Mouse (Mus musculus): Measurements from ENCODE around the gene Pstpip1. TPM values are rescaled to one million over a fixed set of nuclear protein-coding genes. Genes with fewer than 3 reads are reported as not detected.

Pstpip1 gene
- 167 TPM for polyA plus RNA-seq (2017; shearing (Covaris generic))

GRCm38 (mm10) chr9:56089778-56090520, at the start of gene Pstpip1:
Gene Pstpip1, plus strand, starts transcription at chr9:56089962.

GRCm38 (mm10) chr9:56041372-56042180, 48.2 kb upstream of the Pstpip1 start, which contains the start of gene Rcn2:
Gene Rcn2, plus strand, starts transcription at chr9:56041845.

DNA sequence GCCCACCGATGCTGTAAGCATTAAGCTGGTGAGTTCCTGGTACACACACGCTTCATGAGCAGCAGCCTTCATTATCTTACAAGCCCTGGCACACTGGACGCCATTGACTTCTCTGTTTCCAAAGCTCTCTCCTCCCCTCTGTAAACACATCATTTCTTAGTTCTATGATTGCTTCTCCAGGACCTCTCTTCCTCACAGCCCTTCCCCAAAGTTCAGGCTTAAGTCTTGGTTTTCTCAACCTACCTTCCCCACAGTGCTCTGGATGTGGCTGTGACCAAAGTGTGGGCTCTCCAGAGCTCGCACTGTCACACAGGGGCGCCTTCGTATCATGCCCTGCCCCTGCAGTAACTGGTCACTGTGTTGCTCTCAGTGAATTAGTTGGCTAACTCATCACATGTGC, 75.6 kb downstream of the Pstpip1 start, which contains the start of gene Tspan3:
Gene Tspan3 (minus strand): TSS at position 101 of the 400 bp plus-strand sequence.

Other genes with a start within 250 kb of the Pstpip1 start
- gene Scaper, start 151.8 kb upstream of the Pstpip1 start, polyA plus RNA-seq (2017; shearing (Covaris generic)), result 34.8 TPM
- not detected for gene 4930563M21Rik, start 79.4 kb upstream of the Pstpip1 start, polyA plus RNA-seq (2017; shearing (Covaris generic))
- 11.6 TPM for gene Rcn2, start 48.1 kb upstream of the Pstpip1 start, polyA plus RNA-seq (2017; shearing (Covaris generic))
- 35.2 TPM for gene Tspan3, start 75.5 kb downstream of the Pstpip1 start, polyA plus RNA-seq (2017; shearing (Covaris generic))